8 mouse cellular contexts compared by ENCODE assay signal in the genomic region with DNA sequence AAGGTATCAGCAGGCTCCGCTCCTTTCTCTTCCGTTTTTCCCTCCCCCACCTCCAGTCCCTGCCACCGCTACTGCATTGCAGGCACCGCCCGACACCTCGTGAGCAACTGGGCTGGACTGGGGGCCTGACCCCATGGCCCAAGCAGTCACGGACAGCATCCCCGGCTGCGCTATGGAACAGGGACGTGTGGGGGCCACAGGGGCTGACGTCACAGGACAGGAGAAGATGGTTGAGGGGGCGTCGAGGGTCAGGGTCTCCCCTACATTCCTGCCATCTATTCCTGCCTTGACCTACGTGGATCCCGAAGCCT. TPM values are rescaled to one million over a fixed set of nuclear protein-coding genes. Genes with fewer than 3 reads are reported as not detected.
A peak's percentile ranks its signal among the peaks of the same experiment; 100 is the strongest.
DNase-seq lines count a peak whose midpoint lies in the region; ATAC-seq and TF ChIP-seq lines count a peak whose summit lies in the region.

No protein-coding gene starts in this region.

- peak overlapping the region; percentile 83 for H3K4me2 ChIP-seq in lung, embryonic 16.5 days (ENCODE audit: low read depth, low read length)
- H3K4me2 ChIP-seq in forebrain, embryonic 11.5 days (ENCODE audit: low read depth, low read length, severe bottlenecking), result peak overlapping the region; percentile 86
- H3K4me2 ChIP-seq in intestine, postnatal 0 days (replicated peaks; ENCODE audit: low read depth), result peak overlapping the region; percentile 84
- H3K4me2 ChIP-seq in neural tube, embryonic 15.5 days, result peak overlapping the region; percentile 70

- TF ChIP-seq CTCF in intestine, postnatal 0 days (IDR thresholded peaks at IDR 0.05; ENCODE audit: low read depth), result no peak

- H3K9me3 ChIP-seq in lung, embryonic 16.5 days (ENCODE audit: control insufficient read depth, low read length), result no peaks in the 10 kb centered on the region
- no peaks in the 10 kb centered on the region for H3K9me3 ChIP-seq in forebrain, embryonic 11.5 days (ENCODE audit: control insufficient read depth, low read length)
- no peaks in the 10 kb centered on the region for H3K9me3 ChIP-seq in intestine, postnatal 0 days (ENCODE audit: control insufficient read depth)
- no peaks in the 10 kb centered on the region for H3K9me3 ChIP-seq in neural tube, embryonic 15.5 days (replicated peaks)

- no peak overlapping the region for H3K9ac ChIP-seq in lung, embryonic 16.5 days (ENCODE audit: low read length)
- no peak overlapping the region for H3K9ac ChIP-seq in forebrain, embryonic 11.5 days (ENCODE audit: low read length)
- H3K9ac ChIP-seq in intestine, postnatal 0 days (ENCODE audit: low read depth, low read length), result no peak overlapping the region
- peak overlapping the region; percentile 77 for H3K9ac ChIP-seq in neural tube, embryonic 15.5 days (replicated peaks)

- H3K27ac ChIP-seq in lung, embryonic 16.5 days (ENCODE audit: low read length), result no peak overlapping the region
- H3K27ac ChIP-seq in forebrain, embryonic 11.5 days (ENCODE audit: low read depth, low read length), result no peak overlapping the region
- no peak overlapping the region for H3K27ac ChIP-seq in intestine, postnatal 0 days (ENCODE audit: low read depth, low read length)
- peak overlapping the region; percentile 62 for H3K27ac ChIP-seq in neural tube, embryonic 15.5 days (replicated peaks)

- 1% methylated on average over 15 of the region's 15 CpGs for WGBS in lung, embryonic 16.5 days
- 4% methylated on average over 15 of the region's 15 CpGs for WGBS in forebrain, embryonic 11.5 days
- WGBS in intestine, postnatal 0 days, result 3% methylated on average over 14 of the region's 15 CpGs
- 3% methylated on average over 15 of the region's 15 CpGs for WGBS in neural tube, embryonic 15.5 days

- intact Hi-C loops in gastrocnemius, postnatal 36 days (cut with DNase I), result no loop called here

- peak overlapping the region; percentile 52 for H3K4me3 ChIP-seq in lung, embryonic 16.5 days (ENCODE audit: low read length)
- peak overlapping the region; percentile 38 for H3K4me3 ChIP-seq in forebrain, embryonic 11.5 days (ENCODE audit: low read depth, low read length)
- H3K4me3 ChIP-seq in intestine, postnatal 0 days (ENCODE audit: low read depth, low read length), result peak overlapping the region; percentile 53
- peak overlapping the region; percentile 58 for H3K4me3 ChIP-seq in neural tube, embryonic 15.5 days (replicated peaks)

- ATAC-seq in lung, embryonic 16.5 days (ENCODE audit: low read depth), result no peak
- no peak for ATAC-seq in forebrain, embryonic 11.5 days (replicated peaks; ENCODE audit: low FRiP score)
- ATAC-seq in intestine, postnatal 0 days, result no peak
- ATAC-seq in neural tube, embryonic 15.5 days (ENCODE audit: low FRiP score), result no peak

- no peaks in the 10 kb centered on the region; the same call in none of the 2 replicates for H3K36me3 ChIP-seq in lung, embryonic 16.5 days (ENCODE audit: control insufficient read depth, insufficient read depth, low read length)
- no peaks in the 10 kb centered on the region for H3K36me3 ChIP-seq in forebrain, embryonic 11.5 days (ENCODE audit: control insufficient read depth, insufficient read depth, low read length)
- H3K36me3 ChIP-seq in intestine, postnatal 0 days (ENCODE audit: control insufficient read depth, insufficient read depth), result peaks cover 4% of the 10 kb centered on the region
- 0 out of 2 replicates have a peak, but pooled peaks cover 2% of the 10 kb centered on the region for H3K36me3 ChIP-seq in neural tube, embryonic 15.5 days

- no peak for DNase-seq in lung, postnatal 14 days
- DNase-seq in forebrain, embryonic 11.5 days (ENCODE audit: low spot score), result no peak
- DNase-seq in gastrocnemius, postnatal 36 days, result no peak
- no peak for DNase-seq in adrenal gland, postnatal 14 days
- no peak for DNase-seq in gastrocnemius, adult 8-10 months (ENCODE audit: low spot score in 2 of 2)

- H3K4me1 ChIP-seq in lung, embryonic 16.5 days (replicated peaks; ENCODE audit: control insufficient read depth, insufficient read depth, low read length), result peaks cover 13% of the 10 kb centered on the region
- peaks cover 18% of the 10 kb centered on the region for H3K4me1 ChIP-seq in forebrain, embryonic 11.5 days (replicated peaks; ENCODE audit: control insufficient read depth, insufficient read depth, low read length)
- H3K4me1 ChIP-seq in intestine, postnatal 0 days (replicated peaks; ENCODE audit: control insufficient read depth, insufficient read depth, low read length), result peaks cover 8% of the 10 kb centered on the region; the same call in 1 of the 2 replicates
- H3K4me1 ChIP-seq in neural tube, embryonic 15.5 days, result peaks cover 40% of the 10 kb centered on the region

- H3K27me3 ChIP-seq in lung, embryonic 16.5 days (ENCODE audit: control insufficient read depth, insufficient read depth, low read depth, low read length), result peaks cover 56% of the 10 kb centered on the region
- peaks cover 49% of the 10 kb centered on the region for H3K27me3 ChIP-seq in forebrain, embryonic 11.5 days (ENCODE audit: control insufficient read depth, insufficient read depth, low read length)
- peaks cover 57% of the 10 kb centered on the region for H3K27me3 ChIP-seq in intestine, postnatal 0 days (replicated peaks; ENCODE audit: control insufficient read depth, insufficient read depth, low read length)
- peaks cover 65% of the 10 kb centered on the region for H3K27me3 ChIP-seq in neural tube, embryonic 15.5 days (replicated peaks)

RNA-seq across cellular contexts. Expression of gene Tmem151a, which starts 0.5 kb away (rescaled TPM):
- polyA plus RNA-seq in lung, embryonic 16.5 days (2015; fragmentation: Nextera tagmentation; extraction: Ambion mirVana), result 3.6 and 3.8 TPM in 2 replicates
- polyA plus RNA-seq in forebrain, embryonic 11.5 days (2014; fragmentation: Nextera tagmentation; extraction: Ambion mirVana), result 1.2 and 1.8 TPM in 2 replicates
- 4.0 TPM in 2 replicates for polyA plus RNA-seq in intestine, postnatal 0 days (2015; fragmentation: Nextera tagmentation; extraction: Ambion mirVana)
- polyA plus RNA-seq in neural tube, embryonic 15.5 days (2015; fragmentation: Nextera tagmentation; extraction: Ambion mirVana), result 29.7 and 38.5 TPM in 2 replicates
- under 1 TPM in 1 of 2 experiments, not detected in 1; 0.22 TPM for total RNA-seq in gastrocnemius, postnatal 36 days (2021)
- 2.0 and 2.5 TPM in 2 replicates for total RNA-seq in adrenal gland, postnatal 14 days (2021)
- under 1 TPM in 1 of 4 experiments, not detected in 3; 0.12 TPM for total RNA-seq in gastrocnemius, adult 8-10 months (2022)

RNA-seq across cellular contexts. Expression of gene Yif1a, which starts 3.5 kb away (rescaled TPM):
- polyA plus RNA-seq in lung, embryonic 16.5 days (2015; fragmentation: Nextera tagmentation; extraction: Ambion mirVana), result 95.3 and 101 TPM in 2 replicates
- 69.5 and 75.8 TPM in 2 replicates for polyA plus RNA-seq in forebrain, embryonic 11.5 days (2014; fragmentation: Nextera tagmentation; extraction: Ambion mirVana)
- polyA plus RNA-seq in intestine, postnatal 0 days (2015; fragmentation: Nextera tagmentation; extraction: Ambion mirVana), result 182 and 198 TPM in 2 replicates
- polyA plus RNA-seq in neural tube, embryonic 15.5 days (2015; fragmentation: Nextera tagmentation; extraction: Ambion mirVana), result 56.8 and 66.1 TPM in 2 replicates
- total RNA-seq in gastrocnemius, postnatal 36 days (2021), result 10 to 100 TPM; 38.2 to 44.7 TPM
- 80.4 and 84.7 TPM in 2 replicates for total RNA-seq in adrenal gland, postnatal 14 days (2021)
- 10 to 100 TPM; 37.4 to 44.7 (median 39.8) TPM for total RNA-seq in gastrocnemius, adult 8-10 months (2022)

RNA-seq across cellular contexts. Expression of gene Cnih2, which starts 13.5 kb away (rescaled TPM):
- polyA plus RNA-seq in lung, embryonic 16.5 days (2015; fragmentation: Nextera tagmentation; extraction: Ambion mirVana), result 5.6 and 7.0 TPM in 2 replicates
- 93.2 and 112 TPM in 2 replicates for polyA plus RNA-seq in forebrain, embryonic 11.5 days (2014; fragmentation: Nextera tagmentation; extraction: Ambion mirVana)
- polyA plus RNA-seq in intestine, postnatal 0 days (2015; fragmentation: Nextera tagmentation; extraction: Ambion mirVana), result 5.6 and 5.8 TPM in 2 replicates
- 294 and 369 TPM in 2 replicates for polyA plus RNA-seq in neural tube, embryonic 15.5 days (2015; fragmentation: Nextera tagmentation; extraction: Ambion mirVana)
- under 1 TPM in 1 of 2 experiments, not detected in 1; 0.25 TPM for total RNA-seq in gastrocnemius, postnatal 36 days (2021)
- 3.1 and 3.9 TPM in 2 replicates for total RNA-seq in adrenal gland, postnatal 14 days (2021)
- total RNA-seq in gastrocnemius, adult 8-10 months (2022), result not detected

RNA-seq across cellular contexts. Expression of gene Cd248, which starts 16.9 kb away (rescaled TPM):
- polyA plus RNA-seq in lung, embryonic 16.5 days (2015; fragmentation: Nextera tagmentation; extraction: Ambion mirVana), result 69.1 and 80.6 TPM in 2 replicates
- polyA plus RNA-seq in forebrain, embryonic 11.5 days (2014; fragmentation: Nextera tagmentation; extraction: Ambion mirVana), result 30.7 and 32.7 TPM in 2 replicates
- 19.9 and 23.0 TPM in 2 replicates for polyA plus RNA-seq in intestine, postnatal 0 days (2015; fragmentation: Nextera tagmentation; extraction: Ambion mirVana)
- 19.9 and 27.4 TPM in 2 replicates for polyA plus RNA-seq in neural tube, embryonic 15.5 days (2015; fragmentation: Nextera tagmentation; extraction: Ambion mirVana)
- 10 to 100 TPM; 12.4 to 12.5 TPM for total RNA-seq in gastrocnemius, postnatal 36 days (2021)
- 17.3 and 21.0 TPM in 2 replicates for total RNA-seq in adrenal gland, postnatal 14 days (2021)
- 1 to 10 TPM; 5.2 to 8.9 (median 7.0) TPM for total RNA-seq in gastrocnemius, adult 8-10 months (2022)

RNA-seq across cellular contexts. Expression of gene Rab1b, which starts 22.1 kb away (rescaled TPM):
- polyA plus RNA-seq in lung, embryonic 16.5 days (2015; fragmentation: Nextera tagmentation; extraction: Ambion mirVana), result 289 and 295 TPM in 2 replicates
- 250 and 262 TPM in 2 replicates for polyA plus RNA-seq in forebrain, embryonic 11.5 days (2014; fragmentation: Nextera tagmentation; extraction: Ambion mirVana)
- polyA plus RNA-seq in intestine, postnatal 0 days (2015; fragmentation: Nextera tagmentation; extraction: Ambion mirVana), result 185 TPM in 2 replicates
- polyA plus RNA-seq in neural tube, embryonic 15.5 days (2015; fragmentation: Nextera tagmentation; extraction: Ambion mirVana), result 205 and 218 TPM in 2 replicates
- 100 to 1,000 TPM; 103 to 110 TPM for total RNA-seq in gastrocnemius, postnatal 36 days (2021)
- 166 and 167 TPM in 2 replicates for total RNA-seq in adrenal gland, postnatal 14 days (2021)
- total RNA-seq in gastrocnemius, adult 8-10 months (2022), result 100 to 1,000 TPM; 124 to 137 (median 131) TPM

Comparison
In these comparisons a context has a peak if more than half of its experiments do, and no peak if none do; other contexts are left out.
1. RNA of gene Cnih2, which starts 13.5 kb away (polyA plus RNA-seq): 294 to 369 TPM in neural tube, embryonic 15.5 days and 93.2 to 112 TPM in forebrain, embryonic 11.5 days; 5.6 to 7.0 TPM in lung, embryonic 16.5 days and 5.6 to 5.8 TPM in intestine, postnatal 0 days; every median in the first group is over 10 times any median in the second.
2. Peak in every context shown above with its lines, with median percentiles within 50 percentile points of each other: H3K4me2 ChIP-seq and H3K4me3 ChIP-seq.